Mouse (Mus musculus): Measurements from ENCODE around the gene Olfr506. TPM values are rescaled to one million over a fixed set of nuclear protein-coding genes. Genes with fewer than 3 reads are reported as not detected.

The Olfr506 gene
- polyA plus RNA-seq (2017; shearing (Covaris generic)): not detected

GRCm38 (mm10) chr7:108610487-108610886 lies at the start of gene Olfr506:
Olfr506 (plus strand) TSS chr7:108610787.

GRCm38 (mm10) chr7:108565693-108566092 lies 44.9 kb upstream of the Olfr506 start, which contains the start of gene Olfr504:
Olfr504 (minus strand) TSS chr7:108565793.

GRCm38 (mm10) chr7:108621514-108621913 lies 10.9 kb downstream of the Olfr506 start, which contains the start of gene Olfr507:
Olfr507 (plus strand) TSS chr7:108621814.

GRCm38 (mm10) chr7:108629694-108630093 lies 19.1 kb downstream of the Olfr506 start, which contains the start of gene Olfr508:
Olfr508 (plus strand) TSS chr7:108629994.

GRCm38 (mm10) chr7:108651806-108652205 lies 41.2 kb downstream of the Olfr506 start, which contains the start of gene Olfr509:
Olfr509 (minus strand) TSS chr7:108651906.

Other genes with a start within 250 kb of the Olfr506 start
- gene Olfr494, start 245.5 kb upstream of the Olfr506 start, polyA plus RNA-seq (2017; shearing (Covaris generic)): not detected
- not detected for gene Olfr495, start 217.6 kb upstream of the Olfr506 start, polyA plus RNA-seq (2017; shearing (Covaris generic))
- gene Olfr497, start 190.4 kb upstream of the Olfr506 start, polyA plus RNA-seq (2017; shearing (Covaris generic)): not detected
- not detected for gene Olfr498, start 145.5 kb upstream of the Olfr506 start, polyA plus RNA-seq (2017; shearing (Covaris generic))
- gene Olfr502, start 85.7 kb upstream of the Olfr506 start, polyA plus RNA-seq (2017; shearing (Covaris generic)): not detected
- not detected for gene Olfr503, start 66.3 kb upstream of the Olfr506 start, polyA plus RNA-seq (2017; shearing (Covaris generic))
- gene Olfr504, start 45.0 kb upstream of the Olfr506 start, polyA plus RNA-seq (2017; shearing (Covaris generic)): not detected
- not detected for gene Olfr507, start 11.0 kb downstream of the Olfr506 start, polyA plus RNA-seq (2017; shearing (Covaris generic))
- gene Olfr508, start 19.2 kb downstream of the Olfr506 start, polyA plus RNA-seq (2017; shearing (Covaris generic)): 0.22 TPM
- not detected for gene Olfr509, start 41.1 kb downstream of the Olfr506 start, polyA plus RNA-seq (2017; shearing (Covaris generic))
- not detected for gene Olfr510, start 55.6 kb downstream of the Olfr506 start, polyA plus RNA-seq (2017; shearing (Covaris generic))
- not detected for gene Olfr512, start 102.5 kb downstream of the Olfr506 start, polyA plus RNA-seq (2017; shearing (Covaris generic))
- gene Olfr513, start 140.2 kb downstream of the Olfr506 start, polyA plus RNA-seq (2017; shearing (Covaris generic)): not detected
- not detected for gene Olfr514, start 215.2 kb downstream of the Olfr506 start, polyA plus RNA-seq (2017; shearing (Covaris generic))
- not detected for gene Olfr516, start 239.7 kb downstream of the Olfr506 start, polyA plus RNA-seq (2017; shearing (Covaris generic))